Mouse (Mus musculus) limb, embryonic 11.5 days (tissue): ENCODE results near the gene Pard3b. TPM values are rescaled to one million over a fixed set of nuclear protein-coding genes. Genes with fewer than 3 reads are reported as not detected.

Experiments used
- ATAC-seq: fragments of 200-750 bp; cut with Nextera tagmentation; 2 replicates; pipeline ENCODE4 v1.8.0; 2017; ENCODE audit warnings: low read depth; ENCODE audit not compliant: insufficient number of reproducible peaks, low FRiP score, low TSS enrichment
- DNase-seq: peaks from one replicate; pipeline ENCODE4 v3.0.0-alpha.2; 2015; ENCODE audit warnings: low spot score
- H3K27ac ChIP-seq: fragments of 300-500 bp; sonication (generic); replicated peaks from 2 replicates; pipeline ENCODE4 v1.5.1; 2014; ENCODE audit warnings: low read depth, mild to moderate bottlenecking, low read length
- H3K27me3 ChIP-seq: fragments of 300-500 bp; sonication (generic); 2 replicates; pipeline ENCODE4 v1.6.1; 2014; ENCODE audit warnings: mild to moderate bottlenecking, low read length, mixed read lengths; ENCODE audit not compliant: control insufficient read depth, insufficient read depth
- H3K36me3 ChIP-seq: fragments of 300-500 bp; sonication (generic); 2 replicates; pipeline ENCODE4 v1.6.1; 2014; ENCODE audit warnings: mild to moderate bottlenecking, low read length, moderate library complexity, mixed read lengths; ENCODE audit not compliant: control insufficient read depth, insufficient read depth
- H3K4me1 ChIP-seq: fragments of 300-500 bp; sonication (generic); 2 replicates; pipeline ENCODE4 v1.6.1; 2014; ENCODE audit warnings: low read length, mixed read lengths; ENCODE audit not compliant: control insufficient read depth, insufficient read depth
- H3K4me2 ChIP-seq: fragments of 300-500 bp; sonication (generic); 2 replicates; pipeline ENCODE4 v1.6.1; 2014; ENCODE audit warnings: low read depth, mild to moderate bottlenecking, moderate library complexity; ENCODE audit not compliant: severe bottlenecking
- H3K4me3 ChIP-seq: fragments of 300-500 bp; sonication (generic); 2 replicates; pipeline ENCODE4 v1.5.1; 2014; ENCODE audit warnings: low read depth, low read length
- H3K9ac ChIP-seq: fragments of 300-500 bp; sonication (generic); 2 replicates; pipeline ENCODE4 v1.6.1; 2014; ENCODE audit warnings: mild to moderate bottlenecking, low read length
- H3K9me3 ChIP-seq: fragments of 300-500 bp; sonication (generic); 2 replicates; pipeline ENCODE4 v1.6.1; 2016; ENCODE audit warnings: low read length; ENCODE audit not compliant: control insufficient read depth
- WGBS: fragments of 180-500 bp; shearing (Covaris S2); extraction: QIAGEN DNeasy Blood & Tissue Kit; methylation state at CpG from one replicate; pipeline ENCODE4 v1.1.7; 2014; 5-methylcytosine and 5-hydroxymethylcytosine counted together
- polyA plus RNA-seq: library from polyadenylated mRNA; unstranded; fragments of >200 nt; fragmentation: Nextera tagmentation; extraction: Ambion mirVana; gene quantifications from 2 replicates; pipeline ENCODE4 v1.2.1, GENCODE M21; 2014

The Pard3b gene
- polyA plus RNA-seq, 1 experiment from 2014 or later, result 9.3 TPM

- H3K4me1 ChIP-seq, result peaks cover 9% of the 10 kb centered on the region; the same call in 1 of the 2 replicates
- H3K27me3 ChIP-seq, result no peaks in the 10 kb centered on the region
- H3K4me3 ChIP-seq, result no peak overlapping the region
- ATAC-seq, result no peak
- H3K27ac ChIP-seq, result no peak overlapping the region
- whole genome bisulfite sequencing, result 44% methylated on average over 4 of the region's 4 CpGs
- no peak for DNase-seq
- no peak overlapping the region for H3K4me2 ChIP-seq
- H3K36me3 ChIP-seq, result no peaks in the 10 kb centered on the region
- H3K9me3 ChIP-seq, result no peaks in the 10 kb centered on the region
- H3K9ac ChIP-seq, result no peak overlapping the region
Observed at GRCm38 (mm10) chr1:62566596-62566995, 928.0 kb downstream of the Pard3b start.

GRCm38 (mm10) chr1:62576939-62577590, 938.4 kb downstream of the Pard3b start:
- Histone ChIP-seq H3K4me1 (no peaks in the 10 kb centered on the region), H3K36me3 (no peaks in the 10 kb centered on the region), H3K9me3 (no peaks in the 10 kb centered on the region), H3K27ac (no peak overlapping the region), H3K27me3 (no peaks in the 10 kb centered on the region), H3K9ac (no peak overlapping the region), H3K4me3 (no peak overlapping the region), H3K4me2 (no peak overlapping the region)
- DNase-seq (no peak), ATAC-seq (no peak)
- 75% methylated on average over 3 of the region's 3 CpGs for WGBS

GRCm38 (mm10) chr1:62579024-62579765, 940.6 kb downstream of the Pard3b start:
- WGBS, result 75% methylated on average over 7 of the region's 7 CpGs
- DNase-seq (no peak), ATAC-seq (no peak)
- H3K4me3 ChIP-seq, result no peak overlapping the region
- H3K27me3 ChIP-seq, result no peaks in the 10 kb centered on the region
- no peak overlapping the region for H3K4me2 ChIP-seq
- H3K36me3 ChIP-seq, result no peaks in the 10 kb centered on the region
- H3K27ac ChIP-seq, result no peak overlapping the region
- no peak overlapping the region for H3K9ac ChIP-seq
- no peaks in the 10 kb centered on the region for H3K9me3 ChIP-seq
- H3K4me1 ChIP-seq, result no peaks in the 10 kb centered on the region

DNA sequence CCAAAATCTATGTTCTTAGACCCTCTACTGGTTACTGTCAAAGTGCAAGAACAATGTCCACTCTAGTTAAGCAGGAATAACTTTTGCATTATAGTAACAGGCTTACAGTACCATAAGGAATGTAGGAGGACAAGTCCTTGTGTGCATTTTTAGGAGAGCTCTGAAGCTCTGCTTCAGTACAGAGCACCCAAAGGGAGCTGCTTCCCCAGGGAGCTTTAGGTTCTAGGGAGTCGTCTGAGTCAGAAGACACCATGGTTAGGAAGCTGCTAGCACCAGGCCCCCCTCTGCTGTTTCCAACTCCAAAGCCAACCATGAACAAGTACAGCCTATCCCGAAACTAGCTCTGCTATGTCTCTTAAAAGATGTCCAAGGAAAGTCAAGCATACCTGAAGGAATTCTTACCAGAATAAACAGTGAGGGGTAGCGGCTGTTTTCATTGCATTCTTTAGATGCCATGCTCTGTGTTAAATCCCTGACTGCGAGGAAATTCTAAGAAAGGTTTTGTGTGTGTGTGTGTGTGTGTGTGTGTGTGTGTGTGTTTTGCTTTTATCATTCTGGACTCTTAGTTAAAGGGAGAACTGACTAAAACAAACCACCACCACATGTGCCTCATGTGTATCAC, 941.8 kb downstream of the Pard3b start:
- H3K27me3 ChIP-seq, result no peaks in the 10 kb centered on the region
- no peak for ATAC-seq
- no peak for DNase-seq
- no peak overlapping the region for H3K4me3 ChIP-seq
- H3K36me3 ChIP-seq, result no peaks in the 10 kb centered on the region
- no peak overlapping the region for H3K27ac ChIP-seq
- 46% methylated on average over 4 of the region's 4 CpGs for WGBS
- H3K4me1 ChIP-seq, result no peaks in the 10 kb centered on the region
- no peak overlapping the region for H3K4me2 ChIP-seq
- no peaks in the 10 kb centered on the region for H3K9me3 ChIP-seq
- H3K9ac ChIP-seq, result no peak overlapping the region

GRCm38 (mm10) chr1:62582476-62582875, 943.9 kb downstream of the Pard3b start:
- no peaks in the 10 kb centered on the region for H3K4me1 ChIP-seq
- H3K27ac ChIP-seq, result no peak overlapping the region
- no peak overlapping the region for H3K4me2 ChIP-seq
- H3K36me3 ChIP-seq, result no peaks in the 10 kb centered on the region
- H3K9ac ChIP-seq, result no peak overlapping the region
- no peaks in the 10 kb centered on the region for H3K27me3 ChIP-seq
- DNase-seq (no peak), ATAC-seq (no peak)
- WGBS, result 91% methylated on average over 4 of the region's 4 CpGs
- no peak overlapping the region for H3K4me3 ChIP-seq
- H3K9me3 ChIP-seq, result no peaks in the 10 kb centered on the region

DNA sequence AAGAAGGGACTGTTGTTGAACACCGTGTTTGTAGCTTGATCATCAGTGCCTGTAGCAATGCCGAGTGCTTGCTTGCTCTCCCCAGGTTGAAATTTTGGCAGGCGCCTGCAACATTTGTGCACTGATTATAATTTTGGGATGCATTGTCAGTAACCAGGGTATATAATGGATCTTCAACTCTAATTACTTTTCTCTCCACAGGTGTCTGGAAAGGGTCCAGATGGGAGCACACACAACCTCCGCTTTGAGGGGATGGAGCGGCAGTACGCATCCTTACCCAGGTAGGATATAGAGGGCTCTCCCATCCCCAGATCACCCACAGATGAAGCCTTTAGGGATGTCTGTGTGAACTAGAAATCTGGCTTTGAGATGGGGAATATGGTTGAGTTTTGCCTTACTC, 948.9 kb downstream of the Pard3b start:
- 93% methylated on average over 6 of the region's 6 CpGs for WGBS
- ATAC-seq, result no peak

DNA sequence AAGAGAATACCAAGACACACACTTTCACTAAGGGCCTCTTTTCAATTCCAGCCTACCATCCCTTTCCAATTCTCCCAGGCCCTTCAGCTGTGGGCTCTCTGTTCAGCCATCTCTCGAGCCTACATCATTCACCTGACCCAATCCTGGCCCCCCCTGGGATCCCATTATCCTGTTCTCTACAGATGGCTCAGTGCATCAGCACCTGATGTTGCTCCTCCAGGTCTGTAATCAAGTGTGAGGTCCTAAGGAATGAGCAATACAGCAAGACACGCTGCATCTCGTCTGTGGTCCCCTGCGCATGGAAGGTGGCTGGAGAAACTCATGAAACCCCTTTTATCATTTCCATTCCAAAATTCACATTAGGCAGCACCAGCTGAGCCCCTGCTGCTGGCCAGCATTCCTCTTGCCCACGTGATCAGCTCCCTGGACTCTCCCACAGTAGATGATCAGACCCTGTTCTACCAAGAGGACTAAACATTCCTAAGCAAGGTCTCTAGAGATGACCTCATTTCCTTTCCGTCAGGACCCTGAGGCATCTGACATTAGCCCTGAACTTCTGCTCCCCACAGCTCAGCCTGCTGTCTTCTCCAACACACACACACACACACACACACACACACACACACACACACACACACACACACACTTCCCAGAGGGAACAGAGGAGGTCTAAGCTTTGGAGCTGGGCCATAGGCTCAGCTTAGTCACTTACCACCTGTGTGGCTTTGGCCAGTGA, 952.8 kb downstream of the Pard3b start:
- H3K9me3 ChIP-seq, result no peaks in the 10 kb centered on the region
- no peak overlapping the region for H3K9ac ChIP-seq
- peak; percentile 33 for DNase-seq
- H3K27me3 ChIP-seq, result no peaks in the 10 kb centered on the region
- H3K4me2 ChIP-seq, result no peak overlapping the region
- H3K4me1 ChIP-seq, result peaks cover 9% of the 10 kb centered on the region; the same call in 1 of the 2 replicates
- no peak overlapping the region for H3K27ac ChIP-seq
- no peak overlapping the region for H3K4me3 ChIP-seq
- WGBS, result 58% methylated on average over 6 of the region's 6 CpGs
- ATAC-seq, result no peak
- no peaks in the 10 kb centered on the region for H3K36me3 ChIP-seq

More for the DNA sequence above, 948.9 kb downstream of the Pard3b start:
- Histone ChIP-seq H3K36me3 (no peaks in the 10 kb centered on the region), H3K4me2 (no peak overlapping the region), H3K9ac (no peak overlapping the region), H3K9me3 (no peaks in the 10 kb centered on the region), H3K4me3 (no peak overlapping the region), H3K27me3 (no peaks in the 10 kb centered on the region), H3K4me1 (peaks cover 9% of the 10 kb centered on the region; the same call in 1 of the 2 replicates), H3K27ac (no peak overlapping the region)
- no peak for DNase-seq

- no peak for DNase-seq
Observed at GRCm38 (mm10) chr1:62595401-62595800, 956.8 kb downstream of the Pard3b start.

More at GRCm38 (mm10) chr1:62595401-62595800, 956.8 kb downstream of the Pard3b start:
- H3K4me3 ChIP-seq, result no peak overlapping the region
- ATAC-seq, result no peak
- no peak overlapping the region for H3K4me2 ChIP-seq
- 0 out of 2 replicates have a peak, but pooled peaks cover 6% of the 10 kb centered on the region for H3K4me1 ChIP-seq
- no peak overlapping the region for H3K27ac ChIP-seq
- no peaks in the 10 kb centered on the region for H3K9me3 ChIP-seq
- H3K9ac ChIP-seq, result no peak overlapping the region
- 69% methylated on average over 3 of the region's 3 CpGs for WGBS
- H3K36me3 ChIP-seq, result no peaks in the 10 kb centered on the region
- no peaks in the 10 kb centered on the region for H3K27me3 ChIP-seq
